Mouse (Mus musculus) forebrain, embryonic 13.5 days (tissue): ENCODE measurements around the gene Klhl10. TPM values are rescaled to one million over a fixed set of nuclear protein-coding genes. Genes with fewer than 3 reads are reported as not detected.

Source experiments
- ATAC-seq: fragments of 200-750 bp; cut with Nextera tagmentation; 2 replicates; pipeline ENCODE4 v1.8.0; 2017
- H3K27ac ChIP-seq: fragments of 300-500 bp; sonication (generic); 2 replicates; pipeline ENCODE4 v1.5.1; 2015; ENCODE audit warnings: inconsistent platforms, mild to moderate bottlenecking, moderate library complexity
- H3K27me3 ChIP-seq: fragments of 300-500 bp; sonication (generic); 2 replicates; pipeline ENCODE4 v1.6.1; 2015; ENCODE audit warnings: mild to moderate bottlenecking, inconsistent platforms
- H3K36me3 ChIP-seq: fragments of 300-500 bp; sonication (generic); 2 replicates; pipeline ENCODE4 v1.6.1; 2015; ENCODE audit warnings: mild to moderate bottlenecking, inconsistent platforms; ENCODE audit not compliant: poor library complexity, severe bottlenecking
- H3K4me1 ChIP-seq: fragments of 300-500 bp; sonication (generic); 2 replicates; pipeline ENCODE4 v1.6.1; 2015; ENCODE audit warnings: inconsistent platforms
- H3K4me2 ChIP-seq: fragments of 300-500 bp; sonication (generic); 2 replicates; pipeline ENCODE4 v1.6.1; 2015; ENCODE audit warnings: inconsistent platforms, mild to moderate bottlenecking, moderate library complexity
- H3K4me3 ChIP-seq: fragments of 300-500 bp; sonication (generic); 2 replicates; pipeline ENCODE4 v1.5.1; 2015; ENCODE audit warnings: mild to moderate bottlenecking, inconsistent platforms
- H3K9ac ChIP-seq: fragments of 300-500 bp; sonication (generic); 2 replicates; pipeline ENCODE4 v1.6.1; 2015; ENCODE audit warnings: mild to moderate bottlenecking, inconsistent platforms
- H3K9me3 ChIP-seq: fragments of 300-500 bp; sonication (generic); replicated peaks from 2 replicates; pipeline ENCODE4 v1.6.1; 2016; ENCODE audit warnings: inconsistent platforms
- WGBS: fragments of 180-500 bp; shearing (Covaris S2); methylation state at CpG from one replicate; pipeline ENCODE4 v1.1.7; 2015; 5-methylcytosine and 5-hydroxymethylcytosine counted together
- polyA plus RNA-seq: library from polyadenylated mRNA; unstranded; fragments of >200 nt; fragmentation: Nextera tagmentation; extraction: Ambion mirVana; gene quantifications from 2 replicates; pipeline ENCODE4 v1.2.1, GENCODE M21; 2015

Gene Klhl10
- polyA plus RNA-seq, 1 experiment from 2014 or later: 0.70 TPM

DNA sequence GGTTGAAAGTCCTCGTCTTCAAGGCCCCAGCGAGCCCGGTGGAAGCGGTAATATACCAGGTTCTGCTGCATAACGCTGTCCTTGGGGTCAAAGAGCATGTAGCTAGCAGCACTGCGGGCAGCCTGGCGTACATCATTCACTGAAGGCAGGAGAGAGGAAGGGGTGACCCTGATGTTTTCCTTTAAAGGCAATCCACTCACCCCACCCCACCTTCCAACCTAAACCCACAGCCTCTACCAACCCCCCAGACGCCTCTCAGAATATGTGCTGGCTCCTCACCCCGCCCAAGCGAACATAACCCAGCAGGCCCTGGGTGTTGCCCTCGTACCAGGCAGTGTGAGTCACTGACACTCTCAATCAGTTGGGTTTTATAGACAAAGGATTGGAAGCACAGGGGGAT, 30.0 kb upstream of the Klhl10 start:
- Histone ChIP-seq H3K4me1 (peaks cover 33% of the 10 kb centered on the region), H3K27me3 (peaks cover 28% of the 10 kb centered on the region), H3K4me3 (no peak overlapping the region), H3K9me3 (no peaks in the 10 kb centered on the region), H3K36me3 (no peaks in the 10 kb centered on the region), H3K9ac (no peak overlapping the region; the same call in 1 of the 2 replicates), H3K4me2 (no peak overlapping the region), H3K27ac (no peak overlapping the region)
- WGBS: 85% methylated on average over 11 of the region's 11 CpGs
- ATAC-seq: no peak

DNA sequence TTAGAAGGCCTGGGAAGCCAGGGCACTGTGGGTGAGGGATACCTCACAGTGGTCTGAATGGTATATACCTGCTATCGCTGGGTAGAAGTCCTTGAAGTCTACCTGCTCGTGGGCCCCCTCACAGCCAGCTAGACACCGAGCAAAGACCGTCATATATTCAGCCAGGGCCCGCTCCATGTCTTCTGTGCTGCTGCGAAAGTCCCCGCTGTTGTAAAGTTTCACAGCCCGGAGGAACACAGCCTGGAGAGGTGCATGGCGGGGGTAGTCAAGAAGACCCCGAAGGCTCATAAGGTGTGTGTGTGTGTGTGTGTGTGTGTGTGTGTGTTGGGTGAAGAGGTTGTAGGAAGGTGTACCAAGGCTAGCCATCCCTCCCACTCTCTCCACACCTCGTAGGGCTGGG, 28.2 kb upstream of the Klhl10 start:
- no peaks in the 10 kb centered on the region for H3K9me3 ChIP-seq
- peaks cover 33% of the 10 kb centered on the region for H3K4me1 ChIP-seq
- peak overlapping the region; percentile 74 for H3K9ac ChIP-seq
- no peak for ATAC-seq
- 83% methylated on average over 11 of the region's 11 CpGs for WGBS
- H3K27ac ChIP-seq: no peak overlapping the region
- peak overlapping the region; percentile 55 for H3K4me3 ChIP-seq
- H3K4me2 ChIP-seq: peak overlapping the region; percentile 67
- H3K27me3 ChIP-seq: peaks cover 34% of the 10 kb centered on the region
- no peaks in the 10 kb centered on the region for H3K36me3 ChIP-seq

DNA sequence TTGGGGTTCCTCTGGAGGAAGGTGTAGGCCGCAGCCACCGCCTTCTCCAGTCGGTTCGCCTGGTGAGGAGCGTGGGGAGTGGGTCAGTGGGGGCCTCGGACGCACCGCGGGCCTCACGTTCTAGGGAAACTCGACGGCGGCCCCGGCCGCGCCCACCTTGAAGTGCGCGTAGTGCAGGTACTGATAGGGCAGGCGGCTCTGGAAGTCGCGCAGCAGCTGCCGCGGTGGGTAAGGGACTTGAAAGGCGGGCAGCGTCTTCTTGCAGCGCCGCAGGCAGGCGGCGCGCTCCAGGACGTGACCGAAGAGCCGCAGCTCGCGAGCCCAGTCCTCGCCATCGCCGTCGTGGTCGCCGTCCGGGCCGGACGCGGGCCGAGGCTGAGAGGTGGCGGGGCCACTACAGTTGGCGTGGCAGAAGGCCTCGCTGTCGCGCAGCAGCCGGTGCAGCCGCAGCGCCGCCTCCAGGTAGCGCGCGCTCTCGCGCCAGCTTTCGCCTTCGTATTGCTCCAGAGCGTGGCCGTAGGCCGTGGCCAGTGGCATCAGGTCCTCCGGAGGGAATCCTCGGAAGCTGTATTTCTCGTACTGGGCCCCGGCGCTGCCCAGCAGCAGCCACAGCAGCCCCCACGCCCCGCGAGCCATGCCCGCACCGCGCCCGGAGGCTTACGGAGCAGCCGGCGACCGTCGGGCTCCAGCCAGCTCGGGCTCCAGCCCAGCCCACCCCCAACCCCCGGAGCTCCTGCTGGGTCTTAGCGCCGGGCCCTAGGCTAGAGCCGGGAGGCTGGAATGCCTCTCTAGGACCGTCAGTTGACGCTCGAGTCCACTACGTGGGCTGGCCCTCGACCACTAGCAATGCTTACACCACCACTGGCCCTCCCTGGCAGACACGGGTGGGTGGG, 27.4 kb upstream of the Klhl10 start, which contains the start of gene P3h4:
P3h4 (minus strand) TSS at position 816 of the 893 bp plus-strand sequence.
- Histone ChIP-seq H3K4me2 (peak within 1 kb of the TSS; percentile 67), H3K4me1 (peaks cover 33% of the 10 kb centered on the region), H3K36me3 (no peaks in the 10 kb centered on the region), H3K27me3 (peaks cover 34% of the 10 kb centered on the region), H3K27ac (0 out of 2 replicates have a peak within 1 kb of the TSS, but pooled peaks have one; percentile 27), H3K9ac (peak within 1 kb of the TSS; percentile 74), H3K9me3 (no peaks in the 10 kb centered on the region), H3K4me3 (peak within 1 kb of the TSS; percentile 55)
- 2% methylated on average over 92 of the region's 93 CpGs for WGBS
- ATAC-seq: peak; percentile 91

DNA sequence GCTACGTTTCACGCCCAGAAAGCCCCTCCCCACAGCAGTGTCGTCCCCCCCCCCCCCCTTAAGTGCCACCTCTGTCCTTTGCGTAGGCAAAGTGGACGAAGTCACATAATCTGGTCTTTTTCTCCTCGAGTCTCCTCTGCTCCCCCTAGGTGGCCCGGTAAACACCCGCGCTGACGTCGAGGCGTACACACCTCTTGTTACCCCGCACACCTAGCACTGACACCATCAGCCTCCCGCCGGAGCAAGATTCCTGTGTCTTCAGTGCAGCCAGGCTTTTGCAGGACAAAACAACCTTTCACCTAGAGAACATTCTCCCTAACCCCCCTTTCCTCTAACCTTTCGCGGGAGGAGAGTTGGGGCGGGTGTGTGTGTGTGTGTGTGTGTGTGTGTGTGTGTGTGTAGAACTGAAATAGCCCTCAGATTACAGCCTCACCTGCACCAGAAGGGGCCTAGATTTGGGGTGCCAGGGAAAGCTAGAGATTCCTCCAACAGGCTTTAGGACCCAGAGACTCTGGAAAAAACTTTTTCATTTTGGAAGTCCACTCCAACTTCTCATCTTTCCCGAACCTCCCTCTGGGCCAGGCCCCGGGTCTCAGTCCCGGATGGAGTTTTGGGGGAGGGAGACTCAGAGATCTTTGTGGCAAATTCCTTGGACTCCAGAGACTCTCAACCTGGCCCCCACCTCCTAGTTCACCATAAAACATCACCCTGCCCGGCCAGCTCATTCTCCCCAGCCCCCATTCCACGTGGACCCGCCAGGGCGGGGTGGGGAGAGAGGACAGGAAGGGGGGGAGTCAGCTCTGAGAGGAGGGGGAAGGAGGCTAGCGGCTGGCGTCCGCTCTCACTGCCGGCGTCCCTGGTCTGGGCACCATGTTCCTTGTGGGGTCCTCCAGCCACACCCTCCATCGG, 26.5 kb upstream of the Klhl10 start, which contains the start of gene Fkbp10:
Fkbp10 (plus strand) TSS at position 784 of the 909 bp plus-strand sequence.
- under 1% methylated on average over 31 of the region's 31 CpGs for WGBS
- peak; percentile 37; the same call in 1 of the 2 replicates for ATAC-seq

DNA sequence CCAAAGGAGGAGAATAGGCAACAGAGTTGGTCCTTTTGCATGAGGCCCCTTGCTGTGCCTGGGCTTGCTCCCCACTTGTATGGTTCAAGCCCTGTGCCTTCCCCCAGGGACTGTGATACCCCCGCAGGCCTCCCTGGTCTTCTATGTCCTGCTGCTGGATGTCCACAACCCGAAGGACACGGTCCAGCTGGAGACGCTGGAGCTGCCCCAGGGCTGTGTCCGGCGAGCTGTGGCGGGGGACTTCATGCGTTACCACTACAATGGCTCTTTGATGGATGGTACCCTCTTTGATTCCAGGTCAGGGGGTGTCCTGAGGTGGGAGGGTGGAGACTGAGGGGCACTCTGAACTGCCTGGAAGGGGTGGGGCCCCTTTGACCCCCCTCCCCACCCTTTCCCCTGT, 20.2 kb upstream of the Klhl10 start:
- peaks cover 8% of the 10 kb centered on the region for H3K27me3 ChIP-seq
- no peaks in the 10 kb centered on the region for H3K36me3 ChIP-seq
- H3K4me1 ChIP-seq: peaks cover 4% of the 10 kb centered on the region; the same call in 1 of the 2 replicates
- ATAC-seq: no peak
- H3K9me3 ChIP-seq: no peaks in the 10 kb centered on the region
- no peak overlapping the region for H3K4me3 ChIP-seq
- H3K4me2 ChIP-seq: no peak overlapping the region
- H3K9ac ChIP-seq: no peak overlapping the region
- H3K27ac ChIP-seq: no peak overlapping the region
- WGBS: 75% methylated on average over 8 of the region's 8 CpGs

More for the DNA sequence above, 26.5 kb upstream of the Klhl10 start, which contains the start of gene Fkbp10:
- no peaks in the 10 kb centered on the region for H3K36me3 ChIP-seq
- peak within 1 kb of the TSS; percentile 74 for H3K9ac ChIP-seq
- H3K9me3 ChIP-seq: no peaks in the 10 kb centered on the region
- H3K27ac ChIP-seq: 0 out of 2 replicates have a peak within 1 kb of the TSS, but pooled peaks have one; percentile 27
- H3K27me3 ChIP-seq: peaks cover 34% of the 10 kb centered on the region
- H3K4me2 ChIP-seq: peak within 1 kb of the TSS; percentile 67
- H3K4me3 ChIP-seq: peak within 1 kb of the TSS; percentile 55
- peaks cover 33% of the 10 kb centered on the region for H3K4me1 ChIP-seq

DNA sequence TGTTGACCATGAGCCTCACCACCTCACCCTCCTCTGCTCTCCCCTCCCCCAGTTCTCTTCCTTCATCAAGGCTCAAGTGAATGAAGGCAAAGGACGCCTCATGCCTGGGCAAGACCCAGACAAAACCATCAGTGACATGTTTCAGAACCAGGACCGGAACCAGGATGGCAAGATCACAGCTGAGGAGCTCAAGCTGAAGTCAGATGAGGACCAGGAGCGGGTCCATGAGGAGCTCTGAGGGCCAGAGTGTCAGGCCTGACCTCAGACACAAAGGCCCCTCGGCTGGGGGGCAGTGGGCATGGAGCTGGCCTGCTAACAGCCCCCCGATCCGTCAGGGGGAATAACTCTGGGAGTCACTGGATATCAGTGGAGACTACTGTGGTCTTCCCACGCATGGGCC, 17.9 kb upstream of the Klhl10 start:
- Histone ChIP-seq H3K4me3 (no peak overlapping the region), H3K4me1 (peaks cover 9% of the 10 kb centered on the region), H3K9ac (no peak overlapping the region), H3K27ac (no peak overlapping the region), H3K36me3 (no peaks in the 10 kb centered on the region), H3K4me2 (no peak overlapping the region), H3K27me3 (no peaks in the 10 kb centered on the region), H3K9me3 (no peaks in the 10 kb centered on the region)
- ATAC-seq: no peak
- WGBS: 93% methylated on average over 7 of the region's 7 CpGs

DNA sequence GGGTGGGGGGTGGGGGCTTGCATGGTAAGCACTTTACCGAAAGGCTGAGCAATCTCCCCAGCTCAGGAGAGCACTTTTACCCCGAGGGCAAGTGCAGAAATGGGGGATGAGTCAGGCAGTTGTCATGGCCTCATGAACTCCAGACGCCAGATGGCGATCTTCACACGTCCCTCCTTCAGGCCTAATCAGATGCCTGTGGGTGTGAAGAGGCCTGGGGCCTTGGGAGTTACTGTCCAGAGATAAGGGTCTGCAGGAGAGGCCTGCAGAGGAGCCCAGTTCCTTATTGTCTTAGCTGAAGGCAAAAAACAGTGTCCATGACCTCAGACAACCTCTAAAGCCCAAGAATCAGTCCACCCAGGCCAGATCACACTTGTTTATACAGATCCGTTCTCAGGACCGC, 15.9 kb upstream of the Klhl10 start:
- no peaks in the 10 kb centered on the region for H3K9me3 ChIP-seq
- whole genome bisulfite sequencing: 39% methylated on average over 7 of the region's 7 CpGs
- no peaks in the 10 kb centered on the region for H3K27me3 ChIP-seq
- ATAC-seq: no peak
- no peak overlapping the region for H3K4me2 ChIP-seq
- no peak overlapping the region for H3K4me3 ChIP-seq
- no peak overlapping the region for H3K27ac ChIP-seq
- 0 out of 2 replicates have a peak overlapping the region, but pooled peaks have one; percentile 1 for H3K9ac ChIP-seq
- H3K4me1 ChIP-seq: peaks cover 11% of the 10 kb centered on the region
- peaks cover 19% of the 10 kb centered on the region for H3K36me3 ChIP-seq

DNA sequence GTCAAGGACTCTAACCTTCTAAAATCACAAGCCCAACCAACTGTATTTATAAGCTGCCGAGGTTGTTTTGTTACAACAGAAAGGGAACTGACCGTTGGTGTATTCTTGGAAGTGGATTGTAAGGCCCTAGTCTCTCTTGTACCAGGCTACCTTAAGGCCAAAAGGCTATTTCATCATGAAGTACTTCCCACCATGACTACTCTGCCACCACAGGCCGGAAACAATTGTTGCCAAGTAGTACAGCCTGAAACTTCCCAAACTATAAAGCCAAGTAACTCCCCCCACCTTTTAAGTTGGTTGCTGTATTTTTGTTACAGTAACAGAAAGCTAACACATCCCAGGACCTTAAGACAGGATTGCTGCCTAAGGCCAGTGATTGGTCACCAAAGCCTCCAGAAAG, 14.9 kb upstream of the Klhl10 start:
- Histone ChIP-seq H3K27ac (no peak overlapping the region), H3K9ac (no peak overlapping the region), H3K36me3 (peaks cover 25% of the 10 kb centered on the region), H3K4me3 (no peak overlapping the region), H3K27me3 (no peaks in the 10 kb centered on the region), H3K4me2 (no peak overlapping the region), H3K9me3 (no peaks in the 10 kb centered on the region), H3K4me1 (peaks cover 11% of the 10 kb centered on the region)
- 93% methylated on average over 3 of the region's 3 CpGs for WGBS
- ATAC-seq: no peak

DNA sequence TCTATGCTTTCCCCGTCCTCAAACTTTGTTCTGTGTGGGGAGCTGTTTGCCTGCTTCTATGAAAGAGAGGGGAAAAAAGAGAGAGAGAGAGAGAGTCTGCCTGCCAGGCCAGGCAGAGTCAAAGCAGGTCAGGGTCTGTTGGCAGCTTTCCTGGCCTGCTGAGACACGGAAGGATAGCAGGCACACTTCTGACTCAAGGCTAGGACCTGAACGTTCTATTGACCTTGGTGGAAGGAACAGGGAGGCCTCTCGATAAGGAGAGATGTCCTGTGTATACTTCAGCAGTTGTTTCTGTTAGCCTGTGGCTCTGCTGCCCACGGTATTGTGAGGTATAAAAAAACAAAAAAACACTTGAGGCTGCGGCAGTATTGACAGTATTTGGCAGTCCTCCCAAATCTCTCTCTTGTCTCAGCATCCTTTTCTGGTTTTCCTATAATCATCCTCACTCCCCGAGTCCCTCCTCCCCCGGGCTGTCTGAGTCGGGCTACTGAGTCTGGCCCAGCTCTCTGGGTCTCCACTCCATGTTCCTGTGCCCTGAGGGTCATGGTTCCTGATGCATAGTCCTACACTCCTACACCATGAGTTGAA, 13.0 kb upstream of the Klhl10 start:
- H3K4me2 ChIP-seq: no peak overlapping the region
- H3K27ac ChIP-seq: peak overlapping the region; percentile 67
- H3K9me3 ChIP-seq: no peaks in the 10 kb centered on the region
- H3K4me1 ChIP-seq: peaks cover 11% of the 10 kb centered on the region
- H3K4me3 ChIP-seq: no peak overlapping the region
- no peaks in the 10 kb centered on the region for H3K27me3 ChIP-seq
- H3K9ac ChIP-seq: no peak overlapping the region
- peaks cover 41% of the 10 kb centered on the region for H3K36me3 ChIP-seq
- 60% methylated on average over 9 of the region's 9 CpGs for whole genome bisulfite sequencing
- ATAC-seq: no peak

DNA sequence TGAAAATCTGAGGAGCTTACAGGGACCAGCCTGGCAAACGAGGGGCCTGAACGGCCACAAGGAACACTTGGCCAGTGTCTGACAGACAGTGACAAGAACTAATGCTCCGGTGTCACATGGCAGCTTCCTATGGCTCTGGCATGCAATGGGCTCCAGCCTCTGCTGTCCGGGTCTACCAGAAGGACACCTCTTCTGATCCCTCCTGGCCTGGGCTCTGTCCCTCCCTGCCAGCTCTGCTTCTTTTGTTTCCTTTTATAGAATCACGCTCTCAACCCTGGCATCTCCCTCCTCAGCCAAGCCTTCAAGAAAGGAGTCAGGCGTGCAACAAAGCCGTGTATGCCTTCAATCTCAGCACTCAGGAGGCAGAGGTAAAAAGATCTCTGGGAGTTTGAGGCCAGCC, 11.7 kb upstream of the Klhl10 start:
- 88% methylated on average over 7 of the region's 7 CpGs for WGBS
- Histone ChIP-seq H3K4me2 (no peak overlapping the region), H3K9ac (no peak overlapping the region), H3K27me3 (no peaks in the 10 kb centered on the region), H3K4me3 (no peak overlapping the region), H3K4me1 (peaks cover 11% of the 10 kb centered on the region), H3K36me3 (peaks cover 52% of the 10 kb centered on the region), H3K9me3 (no peaks in the 10 kb centered on the region), H3K27ac (no peak overlapping the region)
- ATAC-seq: no peak

DNA sequence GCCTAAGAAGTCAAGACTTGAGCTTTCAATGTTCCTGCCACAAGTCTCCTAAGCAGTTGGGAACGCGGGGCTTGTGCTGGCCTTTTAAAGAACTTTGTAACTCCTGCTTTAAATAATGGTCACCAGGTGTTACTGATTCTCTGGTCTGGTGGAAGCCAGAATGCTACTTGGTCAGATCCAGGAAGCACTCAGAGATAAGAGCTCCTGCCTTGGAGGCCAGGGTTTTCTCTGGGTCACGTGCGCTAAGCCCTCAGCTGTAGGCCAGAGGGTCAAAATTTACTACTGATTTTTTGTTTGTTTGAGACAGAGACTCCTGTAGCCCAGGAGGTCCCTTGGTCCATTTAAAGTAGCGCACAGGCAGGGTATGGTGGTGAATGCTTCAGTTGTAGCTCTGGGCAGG, 9.7 kb upstream of the Klhl10 start:
- 99% methylated on average over 5 of the region's 5 CpGs for WGBS
- no peak overlapping the region for H3K27ac ChIP-seq
- no peak for ATAC-seq
- H3K27me3 ChIP-seq: no peaks in the 10 kb centered on the region
- no peaks in the 10 kb centered on the region for H3K9me3 ChIP-seq
- H3K4me2 ChIP-seq: no peak overlapping the region
- no peak overlapping the region for H3K4me3 ChIP-seq
- H3K4me1 ChIP-seq: peaks cover 7% of the 10 kb centered on the region; the same call in 1 of the 2 replicates
- H3K9ac ChIP-seq: no peak overlapping the region
- H3K36me3 ChIP-seq: peaks cover 71% of the 10 kb centered on the region
